Mouse (Mus musculus): ENCODE measurements around the gene Sbsn. TPM values are rescaled to one million over a fixed set of nuclear protein-coding genes. Genes with fewer than 3 reads are reported as not detected.
"Not testable (repeated sequence)": the region's sequence is repeated elsewhere in the genome, so short reads cannot be mapped to it uniquely, and the experiment has no call there.

Gene Sbsn
- total and polyA plus RNA-seq, 3 experiments, result 1.6 to 2.3 (median 1.8) TPM

DNA sequence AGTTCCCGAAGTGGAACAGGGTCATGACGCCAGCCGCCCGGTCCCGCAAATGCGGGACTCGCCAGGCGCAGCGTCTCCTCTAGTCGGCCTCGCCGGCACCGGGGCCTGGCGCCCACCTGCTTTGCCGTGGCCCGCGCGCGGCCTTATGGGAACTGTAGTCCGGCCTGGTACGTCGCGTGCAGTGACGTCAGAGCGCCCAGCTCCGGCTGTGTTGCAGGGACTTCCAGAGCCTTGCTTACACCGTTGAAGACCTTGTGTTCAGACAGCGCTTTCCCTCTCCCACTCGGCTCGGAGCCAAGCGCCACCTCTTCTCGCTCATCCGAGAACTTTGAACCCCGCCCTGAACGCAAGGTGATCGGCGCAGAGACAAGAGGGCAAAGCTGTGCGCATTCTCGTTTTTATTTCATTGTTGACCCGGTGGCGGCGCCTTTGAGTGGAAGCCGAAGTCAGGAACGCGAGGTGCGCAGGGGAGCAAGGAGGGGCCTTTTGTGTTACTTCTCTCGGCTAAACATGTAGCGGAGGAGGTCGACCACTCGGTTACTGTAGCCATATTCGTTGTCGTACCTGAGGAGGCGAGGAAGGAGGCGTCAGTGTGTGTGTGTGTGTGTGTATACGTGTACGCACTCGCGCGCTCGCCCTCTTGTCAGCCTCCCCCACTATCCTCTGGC, 21.7 kb upstream of the Sbsn start, which contains the start of gene Tmem147:
TSS of gene Tmem147 (minus strand) at position 145 of the 668 bp plus-strand sequence.
- Histone ChIP-seq H3K79me2 (replicated peaks; ENCODE audit: control insufficient read depth, insufficient read depth, low read length) (no peaks in the 10 kb centered on the region), H3K36me3 (ENCODE audit: control insufficient read depth, insufficient read depth, low read length) (no peaks in the 10 kb centered on the region; the same call in 1 of the 2 replicates), H3K4me1 (ENCODE audit: control insufficient read depth, insufficient read depth, low read length) (peaks cover 5% of the 10 kb centered on the region), H3K9ac (ENCODE audit: low read depth, low read length) (peak within 1 kb of the TSS; percentile 92), H3K4me3 (peak within 1 kb of the TSS; percentile 86), H3K27ac (peak within 1 kb of the TSS; percentile 93), H3K27me3 (ENCODE audit: control insufficient read depth, insufficient read depth, low read length) (no peaks in the 10 kb centered on the region)
- WGBS, result under 1% methylated on average over 60 of the region's 60 CpGs
- TF ChIP-seq POLR2A (IDR thresholded peaks at IDR 0.05; ENCODE audit: insufficient read depth, low read depth, low read length) (peak; percentile 86), CTCF (IDR thresholded peaks at IDR 0.05) (peak; percentile 55), EP300 (IDR thresholded peaks at IDR 0.05; ENCODE audit: insufficient read depth, low read depth, low read length) (peak; percentile 78; the same call in 1 of the 2 replicates)
- DNase-seq, result peak; percentile 96 to 99
- intact Hi-C loops (cut with DNase I), result loop anchor here (1.0 to 5.0 kb wide), 2 partner anchors 64 to 77 kb away; partner anchors contain the start of gene Rbm42

DNA sequence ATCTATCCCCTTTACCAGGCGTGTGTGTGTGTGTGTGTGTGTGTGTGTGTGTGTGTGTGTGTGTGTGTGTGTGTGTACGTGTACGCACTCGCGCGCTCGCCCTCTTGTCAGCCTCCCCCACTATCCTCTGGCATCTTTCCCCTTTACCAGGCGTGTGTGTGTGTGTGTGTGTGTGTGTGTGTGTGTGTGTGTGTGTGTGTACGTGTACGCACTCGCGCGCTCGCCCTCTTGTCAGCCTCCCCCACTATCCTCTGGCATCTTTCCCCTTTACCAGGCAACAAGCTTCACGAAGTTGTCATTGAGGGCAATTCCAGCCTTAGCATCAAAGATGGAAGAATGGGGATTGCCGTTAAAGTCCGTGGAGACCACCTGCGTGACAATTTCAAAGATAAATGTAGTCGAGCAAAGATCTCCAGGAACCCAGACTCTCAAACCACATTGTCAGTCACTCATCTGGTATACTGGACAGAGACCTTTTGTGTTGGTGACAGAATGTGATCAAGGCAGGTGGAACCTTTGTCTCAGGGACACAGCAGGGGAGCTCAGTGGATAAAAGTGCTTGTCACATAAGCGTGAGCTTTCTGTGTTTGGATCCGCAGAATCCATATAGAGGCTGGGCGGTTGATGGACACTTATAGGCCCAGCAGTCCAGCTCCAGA, 21.1 kb upstream of the Sbsn start:
- intact Hi-C loops (cut with DNase I); H3K4me1 ChIP-seq (ENCODE audit: control insufficient read depth, insufficient read depth, low read length); DNase-seq; H3K27me3 ChIP-seq (ENCODE audit: control insufficient read depth, insufficient read depth, low read length); H3K79me2 ChIP-seq (replicated peaks; ENCODE audit: control insufficient read depth, insufficient read depth, low read length); H3K36me3 ChIP-seq (ENCODE audit: control insufficient read depth, insufficient read depth, low read length): not testable (repeated sequence)
- peak overlapping the region; percentile 28; the same call in 1 of the 2 replicates for H3K4me3 ChIP-seq
- WGBS, result 19% methylated on average over 17 of the region's 22 CpGs
- peak overlapping the region; percentile 15; the same call in 1 of the 2 replicates for H3K27ac ChIP-seq
- peak overlapping the region; percentile 67 for H3K9ac ChIP-seq (ENCODE audit: low read depth, low read length)

DNA sequence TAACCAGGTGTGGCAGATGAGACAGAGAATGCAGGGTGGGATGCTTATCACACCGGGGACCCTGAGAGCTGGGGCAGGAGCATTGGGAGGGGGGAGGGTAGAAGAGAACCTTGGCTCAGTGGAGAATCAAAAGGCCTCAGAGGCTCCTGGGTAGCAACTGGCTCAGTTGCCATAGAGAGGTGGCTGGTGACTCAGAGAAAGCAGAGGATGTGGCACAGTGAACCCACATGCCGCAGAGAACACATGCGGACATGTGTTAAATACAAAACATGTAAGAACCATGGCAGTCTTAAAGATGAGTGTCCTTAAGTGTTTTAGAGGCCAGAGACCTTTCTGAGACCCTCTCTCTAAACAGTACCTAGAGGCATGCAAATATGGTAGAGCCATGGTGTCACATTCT, 15.1 kb upstream of the Sbsn start:
- intact Hi-C loops (cut with DNase I), result no loop called here
- 85% methylated on average over 3 of the region's 3 CpGs for WGBS

DNA sequence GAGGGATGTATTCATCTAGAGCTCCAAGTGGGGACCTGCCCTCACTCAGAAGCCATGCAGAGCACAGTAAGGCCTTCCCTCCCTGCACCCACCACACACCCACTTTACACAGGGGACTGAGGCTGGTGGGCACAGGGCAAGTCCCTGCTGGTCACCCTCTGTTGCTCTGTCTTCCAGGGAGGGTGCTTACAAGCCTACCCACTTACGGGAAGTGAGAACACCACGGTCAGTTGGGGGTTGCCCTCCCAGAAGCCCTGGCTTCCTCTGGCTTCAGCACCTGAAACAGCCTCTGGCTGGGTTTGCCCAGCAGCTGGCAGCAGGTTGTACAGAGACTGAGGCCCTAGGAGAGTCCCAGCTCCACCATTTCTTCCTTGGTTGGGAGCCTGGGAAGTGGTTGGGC, 8.7 kb upstream of the Sbsn start:
- H3K4me1 ChIP-seq (ENCODE audit: control insufficient read depth, insufficient read depth, low read length); intact Hi-C loops (cut with DNase I); H3K27ac ChIP-seq; H3K36me3 ChIP-seq (ENCODE audit: control insufficient read depth, insufficient read depth, low read length); H3K9ac ChIP-seq (ENCODE audit: low read depth, low read length); DNase-seq; H3K4me3 ChIP-seq; H3K27me3 ChIP-seq (ENCODE audit: control insufficient read depth, insufficient read depth, low read length); H3K79me2 ChIP-seq (replicated peaks; ENCODE audit: control insufficient read depth, insufficient read depth, low read length): not testable (repeated sequence)
- WGBS, result 70% methylated on average over 2 of the region's 2 CpGs

More for the DNA sequence above, 15.1 kb upstream of the Sbsn start:
- Histone ChIP-seq H3K4me3 (no peak overlapping the region), H3K27me3 (ENCODE audit: control insufficient read depth, insufficient read depth, low read length) (no peaks in the 10 kb centered on the region), H3K79me2 (replicated peaks; ENCODE audit: control insufficient read depth, insufficient read depth, low read length) (no peaks in the 10 kb centered on the region), H3K9ac (ENCODE audit: low read depth, low read length) (no peak overlapping the region), H3K27ac (no peak overlapping the region), H3K36me3 (ENCODE audit: control insufficient read depth, insufficient read depth, low read length) (no peaks in the 10 kb centered on the region), H3K4me1 (ENCODE audit: control insufficient read depth, insufficient read depth, low read length) (no peaks in the 10 kb centered on the region)
- TF ChIP-seq EP300 (IDR thresholded peaks at IDR 0.05; ENCODE audit: insufficient read depth, low read depth, low read length) (no peak), POLR2A (IDR thresholded peaks at IDR 0.05; ENCODE audit: insufficient read depth, low read depth, low read length) (no peak), CTCF (IDR thresholded peaks at IDR 0.05) (no peak)
- no peak for DNase-seq

DNA sequence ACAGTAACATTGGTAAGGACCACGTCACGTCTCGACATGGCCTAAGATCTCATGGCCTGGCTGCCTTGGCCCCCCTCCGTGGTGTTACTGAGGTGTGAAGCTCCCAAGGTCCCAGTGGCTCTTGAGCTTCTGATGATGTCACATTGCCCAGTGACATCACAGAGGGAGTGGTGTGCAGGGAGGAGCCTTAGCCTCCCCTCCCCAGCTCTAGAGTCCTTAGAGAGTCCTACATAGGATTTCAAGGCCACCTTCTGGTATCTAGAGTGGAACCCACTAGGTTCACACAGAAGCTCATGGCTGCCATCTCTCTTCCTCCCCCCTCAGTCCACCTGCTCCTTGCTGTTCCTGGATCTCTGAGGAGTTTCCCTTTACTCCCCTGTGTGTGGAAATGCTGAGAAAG, 7.7 kb upstream of the Sbsn start, which contains the start of gene Gapdhs:
TSS of gene Gapdhs (minus strand) at position 65 of the 400 bp plus-strand sequence.
- DNase-seq, result not testable (repeated sequence)

DNA sequence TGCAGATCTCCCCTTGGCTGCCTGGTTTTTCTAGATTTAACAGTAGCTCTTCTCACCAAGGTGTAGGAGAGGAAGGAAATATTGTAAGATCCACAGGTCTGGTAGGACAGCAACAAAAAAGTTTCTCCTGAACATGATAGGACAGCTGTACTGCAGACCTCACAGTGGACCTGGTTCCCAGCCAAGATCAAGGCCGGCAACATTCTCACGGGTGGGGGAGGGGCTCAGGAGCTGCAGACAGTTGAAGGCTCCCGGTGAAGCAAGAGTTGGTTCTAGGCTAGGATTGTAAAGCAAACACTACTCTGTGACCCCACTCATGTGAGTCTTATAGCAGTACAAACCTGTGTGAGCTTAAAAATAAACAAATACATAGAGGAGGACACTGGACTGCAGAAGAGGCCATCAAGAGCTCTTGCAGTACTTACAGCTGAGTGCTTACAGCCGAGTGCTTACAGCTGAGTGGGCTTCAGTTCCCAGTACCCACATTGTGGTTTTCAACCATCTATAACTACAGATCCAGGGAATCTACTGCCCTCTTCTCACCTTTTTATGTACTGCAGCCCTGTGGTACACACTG, 7.2 kb upstream of the Sbsn start:
- peak; percentile 31 to 36 for DNase-seq

More for the DNA sequence above, 7.7 kb upstream of the Sbsn start, which contains the start of gene Gapdhs:
- H3K79me2 ChIP-seq (replicated peaks; ENCODE audit: control insufficient read depth, insufficient read depth, low read length); H3K27ac ChIP-seq; intact Hi-C loops (cut with DNase I); H3K4me3 ChIP-seq; H3K4me1 ChIP-seq (ENCODE audit: control insufficient read depth, insufficient read depth, low read length); H3K36me3 ChIP-seq (ENCODE audit: control insufficient read depth, insufficient read depth, low read length); H3K9ac ChIP-seq (ENCODE audit: low read depth, low read length); H3K27me3 ChIP-seq (ENCODE audit: control insufficient read depth, insufficient read depth, low read length): not testable (repeated sequence)
- 71% methylated on average over 1 of the region's 4 CpGs for WGBS

More for the DNA sequence above, 7.2 kb upstream of the Sbsn start:
- H3K4me1 ChIP-seq (ENCODE audit: control insufficient read depth, insufficient read depth, low read length), result no peaks in the 10 kb centered on the region
- intact Hi-C loops (cut with DNase I), result no loop called here
- no peak for TF ChIP-seq CTCF (IDR thresholded peaks at IDR 0.05)
- no peak for TF ChIP-seq EP300 (IDR thresholded peaks at IDR 0.05; ENCODE audit: insufficient read depth, low read depth, low read length)
- TF ChIP-seq POLR2A (IDR thresholded peaks at IDR 0.05; ENCODE audit: insufficient read depth, low read depth, low read length), result no peak
- no peaks in the 10 kb centered on the region for H3K79me2 ChIP-seq (replicated peaks; ENCODE audit: control insufficient read depth, insufficient read depth, low read length)
- no peak overlapping the region for H3K9ac ChIP-seq (ENCODE audit: low read depth, low read length)
- no peaks in the 10 kb centered on the region for H3K36me3 ChIP-seq (ENCODE audit: control insufficient read depth, insufficient read depth, low read length)
- no peak overlapping the region for H3K4me3 ChIP-seq
- no peak overlapping the region for H3K27ac ChIP-seq
- WGBS, result 25% methylated on average over 4 of the region's 4 CpGs
- H3K27me3 ChIP-seq (ENCODE audit: control insufficient read depth, insufficient read depth, low read length), result no peaks in the 10 kb centered on the region
